Mouse (Mus musculus) common myeloid progenitor, adult 5-6 weeks (primary cell): ENCODE measurements around the gene Tapbpl. TPM values are rescaled to one million over a fixed set of nuclear protein-coding genes. Genes with fewer than 3 reads are reported as not detected.

Experiments
- ATAC-seq: replicated peaks from 2 replicates; pipeline ENCODE4 v1.8.0; 2016; ENCODE audit warnings: low read depth, mild to moderate bottlenecking, moderate TSS enrichment, inconsistent platforms; ENCODE audit not compliant: poor library complexity, severe bottlenecking
- total RNA-seq: library from RNA; stranded (forward); fragments of 200-1000, 187-1606 nt; gene quantifications from 2 replicates; pipeline ENCODE4 v1.2.3, GENCODE M21; 2017

The Tapbpl gene
- total RNA-seq, 1 experiment from 2014 or later: 20.2 TPM

DNA sequence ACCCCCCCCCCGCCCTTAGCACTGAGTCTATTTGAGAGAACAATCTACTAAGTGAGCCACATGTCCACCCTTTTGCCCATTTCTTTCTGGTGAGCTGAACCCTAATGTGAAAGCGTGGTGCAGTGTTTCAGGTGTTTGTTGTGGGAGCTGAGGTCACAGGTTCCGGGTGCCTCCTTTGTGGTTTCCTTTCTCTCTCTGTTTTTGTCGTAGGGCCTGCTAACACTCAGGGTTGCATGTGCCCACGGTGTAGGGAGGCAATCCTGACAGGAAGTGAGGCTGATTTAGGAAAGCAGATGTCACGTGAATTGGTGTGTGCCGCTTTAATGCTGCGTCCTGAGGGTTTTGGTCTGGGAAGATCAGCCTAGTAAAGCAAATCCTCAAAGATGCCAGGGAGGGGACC lies 9.9 kb upstream of the Tapbpl start:
- no peak for ATAC-seq

DNA sequence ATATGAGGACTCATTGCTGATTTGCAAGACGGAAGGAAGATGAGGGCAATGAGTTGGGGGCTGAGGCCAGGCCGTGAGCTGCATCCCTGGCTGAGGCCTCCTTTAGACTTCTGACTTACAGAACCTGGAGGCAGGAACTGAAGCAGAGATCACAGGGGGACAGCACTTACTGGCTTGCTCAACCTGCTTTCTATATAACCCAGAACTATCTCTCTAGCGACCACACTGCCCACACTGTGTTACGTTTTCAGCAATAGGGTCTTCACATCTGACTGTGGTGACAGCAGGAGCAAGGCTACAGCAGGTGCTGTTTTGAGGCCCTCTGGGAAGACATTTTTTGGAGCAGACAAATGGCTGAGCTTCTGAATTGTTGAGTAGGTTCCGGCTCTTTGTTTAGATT lies 9.0 kb upstream of the Tapbpl start:
- no peak for ATAC-seq

DNA sequence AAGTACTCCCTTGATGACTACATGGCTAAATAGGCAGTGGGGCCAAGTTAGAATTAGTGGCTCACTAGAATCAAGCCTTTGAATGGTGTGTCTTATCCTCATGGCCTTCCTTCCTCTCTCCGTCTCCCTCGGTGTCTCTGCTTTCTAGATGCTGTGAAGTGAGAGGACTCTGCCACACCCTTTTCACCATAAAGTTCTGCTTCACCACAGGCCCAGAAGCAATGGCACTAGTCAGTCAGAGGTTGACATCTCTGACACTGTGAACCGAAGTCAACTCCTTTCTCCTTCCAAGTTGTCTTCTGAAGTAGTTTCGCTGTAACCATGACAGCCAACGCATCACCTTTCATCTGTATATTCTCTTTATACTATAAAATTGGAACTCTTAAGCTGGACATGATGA lies 7.9 kb upstream of the Tapbpl start:
- ATAC-seq: no peak

DNA sequence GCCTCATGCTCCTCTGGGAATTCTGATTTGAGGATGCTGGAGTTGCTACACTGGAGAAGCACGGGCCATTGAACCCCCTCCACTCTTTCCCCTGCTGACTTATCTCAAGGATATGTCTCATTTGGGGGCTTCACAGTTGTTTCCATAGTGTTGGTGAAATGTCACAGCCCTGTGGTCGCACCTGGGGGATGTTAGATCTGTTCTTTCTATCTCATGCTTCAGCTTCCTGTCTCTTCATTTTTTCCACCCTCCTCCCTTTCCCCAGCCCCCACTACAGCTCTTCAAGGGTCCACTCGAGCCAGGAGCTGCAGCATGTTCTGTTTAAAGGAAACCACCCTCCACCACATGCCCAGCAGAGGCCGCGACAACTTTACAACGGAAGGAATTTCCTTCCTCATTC lies 6.7 kb upstream of the Tapbpl start:
- ATAC-seq: peak; percentile 22

DNA sequence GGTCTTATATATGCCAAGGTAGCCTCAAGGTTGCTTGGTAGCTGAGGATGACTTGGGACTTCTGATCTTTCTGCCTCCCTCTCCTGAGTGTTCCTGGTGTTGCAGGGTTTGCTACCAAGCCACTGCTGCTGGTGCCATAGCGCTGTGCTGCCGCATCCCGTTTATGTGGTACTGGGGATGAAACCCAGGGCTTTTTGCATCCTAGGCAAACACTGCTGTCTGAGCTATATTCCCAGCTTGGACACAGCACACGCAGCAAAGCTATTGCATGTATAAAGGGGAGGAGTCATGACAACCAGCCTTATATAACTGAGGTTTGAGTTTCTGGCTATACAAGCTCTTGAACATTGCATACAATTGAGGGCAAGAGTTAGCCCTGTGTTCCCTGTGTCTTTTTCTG lies 5.8 kb upstream of the Tapbpl start:
- ATAC-seq: peak; percentile 30

DNA sequence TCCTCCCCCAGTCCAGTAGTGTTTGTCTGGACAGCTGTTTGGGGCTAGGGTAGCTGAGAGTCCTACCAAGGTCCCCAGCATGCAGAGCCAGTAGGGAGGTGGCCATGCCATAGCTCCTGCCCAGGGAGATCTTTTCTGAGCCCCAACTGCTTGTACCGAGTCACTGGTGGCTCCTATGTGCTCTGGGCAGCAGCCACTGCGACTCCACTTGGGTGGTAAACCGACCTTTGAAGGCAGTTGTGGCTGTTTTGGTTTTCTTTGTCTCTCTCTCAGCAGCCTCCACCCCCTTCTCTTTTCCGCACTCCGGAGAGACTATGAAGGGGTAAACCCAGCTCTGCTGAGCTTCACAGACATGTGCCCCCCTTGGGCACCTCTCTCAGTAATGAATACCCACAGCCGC lies 5.1 kb upstream of the Tapbpl start, which contains the start of gene Cd27:
TSS of gene Cd27 (minus strand) at position 229 of the 400 bp plus-strand sequence.
- peak; percentile 23 for ATAC-seq

DNA sequence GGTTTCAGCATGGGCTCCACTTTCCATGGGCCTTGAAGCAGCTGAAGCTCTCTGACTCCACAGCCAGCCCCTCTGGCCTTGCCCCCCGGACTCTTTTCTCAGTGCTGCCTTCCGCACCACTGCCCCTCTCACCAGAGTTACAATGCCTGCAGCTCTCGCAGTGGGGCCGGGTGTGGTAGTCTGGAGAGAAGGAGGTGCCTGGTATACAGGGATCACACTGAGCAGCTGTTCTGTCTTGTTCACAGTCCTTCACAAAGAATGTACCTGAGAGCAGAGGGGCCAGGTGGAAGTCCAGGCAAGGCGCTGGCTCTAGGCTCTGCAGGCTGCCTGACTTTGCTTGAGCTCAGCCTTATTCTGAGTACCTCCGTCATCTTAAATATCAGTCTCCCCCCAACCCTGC lies 4.7 kb upstream of the Tapbpl start:
- ATAC-seq: no peak

DNA sequence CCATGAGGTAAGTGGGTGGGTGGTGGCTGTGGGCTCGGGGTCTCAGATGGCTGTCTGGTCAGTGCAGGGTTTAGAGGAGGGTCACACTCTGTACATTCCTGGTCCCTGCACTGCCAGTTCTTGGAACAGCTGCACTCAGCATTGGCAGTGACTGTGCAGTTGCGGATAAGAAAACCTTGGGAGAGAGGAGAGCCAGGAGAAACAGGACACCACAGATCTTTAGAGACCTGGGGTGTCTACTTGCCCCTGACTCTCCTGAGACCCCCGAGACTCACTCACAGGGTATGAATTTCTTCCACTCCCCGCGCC lies 2.8 kb upstream of the Tapbpl start:
- no peak for ATAC-seq

DNA sequence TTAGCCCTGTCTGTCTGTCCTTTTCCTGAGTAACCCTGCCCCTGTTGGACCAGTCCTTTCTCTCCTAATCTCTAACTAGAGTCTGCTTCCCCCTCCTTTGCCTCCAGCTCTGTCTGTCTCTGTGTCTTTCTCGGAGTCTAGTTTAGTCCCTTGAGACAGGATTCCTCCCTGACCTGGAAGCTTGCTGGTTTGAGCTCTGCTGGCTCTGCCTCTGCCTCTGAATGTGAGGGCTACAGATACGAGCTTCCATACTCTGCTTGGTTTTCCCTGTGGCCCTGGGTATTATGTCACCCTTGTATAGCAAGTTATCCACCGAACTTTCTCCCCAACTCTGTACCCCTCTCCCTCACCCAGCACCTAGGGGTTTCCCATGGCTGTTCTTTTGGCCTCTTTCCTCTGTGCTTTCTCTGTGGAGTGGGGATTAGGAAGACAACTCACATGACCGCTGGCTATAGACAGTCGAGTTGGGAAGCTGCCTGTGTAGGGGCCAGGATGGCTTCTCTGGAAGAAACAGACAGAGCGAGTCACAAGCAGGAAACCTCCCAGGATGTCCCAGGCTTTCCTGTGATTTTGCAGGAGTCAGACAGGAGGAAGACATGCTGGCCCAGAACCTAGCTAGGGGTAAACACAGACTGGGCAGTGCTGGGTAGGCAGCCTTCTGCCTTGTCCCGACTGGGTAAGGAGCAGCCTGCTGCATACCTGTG lies 2.3 kb upstream of the Tapbpl start:
- ATAC-seq: no peak

DNA sequence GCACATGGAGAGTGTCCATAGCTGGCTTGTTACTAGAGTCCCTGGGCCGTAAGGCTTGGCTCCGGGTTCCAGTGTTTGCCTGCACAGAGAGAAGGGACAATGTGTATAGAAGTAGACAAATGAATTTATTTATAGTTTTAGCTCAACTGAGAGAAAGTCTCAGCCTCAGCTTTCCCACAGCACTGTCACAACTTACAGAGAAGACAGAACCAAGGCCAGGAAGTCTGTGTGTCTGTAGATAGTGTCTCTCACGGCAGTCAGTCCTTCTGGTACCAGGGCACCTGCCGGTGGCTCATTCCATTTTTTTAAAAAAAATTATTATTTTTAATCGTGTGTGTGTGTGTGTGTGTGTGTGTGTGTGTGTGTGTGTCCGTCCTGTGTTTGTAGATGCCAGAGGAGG lies 856 bp upstream of the Tapbpl start:
- ATAC-seq: peak; percentile 16; the same call in 1 of the 2 replicates

DNA sequence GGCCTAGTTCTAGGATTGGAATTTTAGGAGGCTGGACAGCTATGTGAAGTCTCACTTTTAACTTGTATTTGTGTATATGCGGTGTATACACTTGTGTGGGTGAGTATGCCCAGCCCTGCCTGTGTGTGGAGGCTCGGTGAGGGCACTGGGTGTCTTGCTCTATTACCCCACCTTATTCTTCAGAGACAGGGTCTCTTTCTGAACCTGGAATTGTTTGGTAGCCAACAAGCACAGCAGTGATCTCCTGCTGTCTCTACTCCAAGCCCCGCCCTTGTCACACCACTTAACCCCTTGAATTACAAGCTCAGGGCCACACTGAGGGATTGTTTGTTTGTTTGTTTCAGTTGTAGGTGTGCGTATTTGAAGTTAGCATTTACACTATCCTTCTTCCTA lies 381 bp upstream of the Tapbpl start:
- ATAC-seq: no peak

DNA sequence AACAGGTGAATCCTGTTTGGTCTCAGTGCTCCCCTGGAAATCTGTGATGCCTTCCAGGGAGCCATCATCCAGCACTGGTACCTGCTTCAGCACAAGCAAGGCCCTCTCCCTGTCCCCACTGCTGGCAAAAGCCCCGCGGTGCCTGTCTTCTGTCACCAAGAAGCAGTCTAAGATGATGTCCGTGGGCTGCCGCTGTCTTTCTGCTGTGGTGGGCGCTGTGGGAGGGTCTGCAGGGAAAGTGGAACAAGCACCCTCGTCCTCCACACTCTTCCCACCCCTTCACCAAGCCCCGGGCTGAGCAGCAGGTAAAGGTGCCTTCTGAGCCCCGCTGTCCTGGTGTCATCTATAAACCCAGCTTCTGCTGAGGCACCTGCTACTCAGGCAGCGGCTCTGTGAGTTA lies 1.1 kb downstream of the Tapbpl start:
- ATAC-seq: no peak

DNA sequence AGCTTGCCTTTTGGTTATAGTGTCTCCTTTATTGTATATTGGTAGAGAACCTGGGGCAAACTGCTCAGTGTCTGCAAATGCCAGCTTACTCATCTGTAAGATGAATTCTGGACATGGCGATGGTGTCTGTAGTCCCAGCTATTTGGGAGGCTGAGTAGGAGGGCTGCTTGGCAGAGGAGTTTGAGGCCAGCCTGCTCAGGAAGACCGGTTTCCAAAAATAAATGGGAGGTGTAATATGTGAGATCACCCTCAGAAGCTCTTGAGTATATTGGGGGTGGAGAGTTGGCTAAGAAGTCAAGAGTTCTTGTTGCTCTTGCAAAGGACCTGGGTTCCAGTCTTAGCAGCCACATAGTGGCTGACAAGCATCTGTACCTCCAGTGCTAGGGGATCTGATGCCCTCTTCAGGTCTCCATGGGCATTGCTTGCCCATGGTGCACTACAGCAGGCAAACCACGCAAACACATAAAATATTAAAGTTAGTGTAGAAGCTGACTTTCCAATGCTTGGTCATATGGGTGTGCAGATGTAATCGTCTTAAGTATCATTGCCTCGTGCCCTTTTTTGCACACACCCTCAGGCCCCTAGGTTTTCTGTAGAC lies 6.0 kb downstream of the Tapbpl start:
- ATAC-seq: peak; percentile 64

DNA sequence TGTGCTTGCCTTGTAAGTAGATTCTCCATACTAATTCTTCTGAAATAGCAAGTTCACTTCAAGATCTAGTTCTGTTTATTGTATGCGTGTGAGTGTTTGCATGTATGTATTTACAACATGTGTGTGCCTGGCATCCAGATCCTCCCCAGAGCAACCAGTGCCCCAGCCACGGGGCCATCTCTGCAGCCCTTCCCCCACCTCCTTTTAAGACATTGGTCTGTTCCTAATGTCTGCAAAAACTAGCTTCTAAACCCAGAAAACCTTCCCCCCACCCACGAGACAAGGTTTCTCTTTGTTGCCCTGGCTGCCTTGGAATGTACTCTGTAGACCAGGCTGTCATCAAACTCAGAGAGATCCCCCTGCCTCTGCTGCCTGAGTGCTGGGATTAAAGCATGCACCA lies 9.1 kb downstream of the Tapbpl start:
- no peak for ATAC-seq

DNA sequence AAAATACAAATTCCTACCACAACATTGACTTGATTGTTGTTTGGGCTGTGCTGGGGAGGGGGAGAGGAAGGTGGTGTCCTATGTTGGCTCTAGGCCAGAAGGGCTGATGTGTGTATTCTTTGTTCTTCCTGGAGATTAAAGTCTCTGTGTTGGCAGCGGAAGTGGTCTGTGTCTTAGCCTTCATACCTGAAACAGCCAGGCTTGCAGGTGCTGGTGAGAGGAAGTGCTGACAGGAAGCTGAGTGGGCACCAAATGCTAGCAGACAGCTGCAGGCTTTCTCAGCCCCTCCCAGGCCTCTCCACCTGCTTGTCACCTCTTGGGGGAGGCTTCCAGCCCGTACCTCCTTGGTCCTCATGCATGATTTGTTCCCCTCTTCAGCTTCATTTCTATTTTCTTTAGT lies 9.5 kb downstream of the Tapbpl start:
- ATAC-seq: peak; percentile 33; the same call in 1 of the 2 replicates

DNA sequence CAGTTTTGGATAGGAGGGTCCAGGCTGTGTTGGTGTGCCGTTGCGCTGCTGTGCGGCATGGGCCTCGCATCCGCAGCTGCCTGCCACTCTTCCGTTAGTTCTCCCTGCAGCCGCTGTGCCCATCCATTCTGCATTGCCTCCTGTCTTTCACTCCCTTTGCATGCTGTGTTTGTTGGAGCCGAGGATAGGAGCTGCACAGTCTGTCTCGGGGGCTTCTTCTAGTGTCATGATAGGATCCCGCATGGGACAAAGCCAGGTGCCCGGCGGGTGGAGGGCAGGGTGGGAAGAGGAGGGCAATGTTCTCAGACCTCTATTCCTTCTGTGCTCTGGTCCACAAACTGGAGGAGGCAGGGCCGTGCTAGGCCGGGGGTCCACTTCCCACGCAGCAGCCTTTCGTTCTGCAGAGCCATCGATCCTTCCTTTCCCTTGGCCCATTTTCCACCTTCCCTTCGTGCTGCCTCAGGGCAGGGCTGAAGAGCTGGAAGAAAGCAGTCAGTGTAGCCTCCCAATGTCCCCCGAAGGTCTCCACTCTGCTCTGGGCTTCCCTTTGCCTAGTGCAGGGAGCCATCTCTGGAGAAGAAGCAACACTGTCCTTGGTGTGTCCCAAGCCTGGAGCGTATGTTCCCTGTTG lies 10.4 kb downstream of the Tapbpl start:
- no peak for ATAC-seq

DNA sequence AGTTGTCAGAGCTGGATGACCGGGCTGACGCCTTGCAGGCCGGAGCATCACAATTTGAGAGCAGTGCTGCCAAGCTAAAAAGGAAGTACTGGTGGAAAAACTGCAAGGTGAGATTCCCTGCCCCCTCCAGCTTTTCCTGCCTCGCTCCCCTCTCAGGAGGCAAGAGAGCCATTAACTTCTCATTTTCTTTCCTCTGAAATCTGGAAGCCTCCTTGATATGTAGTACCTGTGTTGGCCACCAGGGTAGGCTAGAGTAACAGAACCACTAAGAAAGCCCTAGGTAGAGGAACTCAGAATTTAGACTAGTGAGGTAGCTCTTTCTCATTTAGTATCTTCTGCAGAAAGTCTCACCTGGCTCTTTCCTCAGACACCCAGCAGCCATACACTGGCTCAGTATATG lies 12.7 kb downstream of the Tapbpl start:
- peak; percentile 19 for ATAC-seq

DNA sequence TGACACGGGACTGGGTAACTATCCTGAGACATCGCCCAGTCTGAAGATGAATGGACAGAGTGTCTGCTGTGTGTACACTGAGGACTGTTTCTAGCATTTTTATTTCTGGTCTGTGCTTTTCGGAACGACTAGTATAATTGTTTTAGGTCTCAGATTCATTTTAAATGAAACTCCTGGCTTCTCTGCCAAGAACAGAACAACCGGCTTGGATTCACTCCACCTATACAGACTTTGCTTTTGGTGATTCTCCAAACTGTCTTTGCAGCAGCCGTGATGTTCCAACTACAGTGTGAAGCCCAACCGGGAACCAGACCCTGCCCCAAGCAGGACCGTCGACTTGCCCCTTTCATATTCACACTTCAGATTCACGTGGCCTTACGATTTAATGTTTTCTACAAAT lies 13.8 kb downstream of the Tapbpl start:
- ATAC-seq: no peak

DNA sequence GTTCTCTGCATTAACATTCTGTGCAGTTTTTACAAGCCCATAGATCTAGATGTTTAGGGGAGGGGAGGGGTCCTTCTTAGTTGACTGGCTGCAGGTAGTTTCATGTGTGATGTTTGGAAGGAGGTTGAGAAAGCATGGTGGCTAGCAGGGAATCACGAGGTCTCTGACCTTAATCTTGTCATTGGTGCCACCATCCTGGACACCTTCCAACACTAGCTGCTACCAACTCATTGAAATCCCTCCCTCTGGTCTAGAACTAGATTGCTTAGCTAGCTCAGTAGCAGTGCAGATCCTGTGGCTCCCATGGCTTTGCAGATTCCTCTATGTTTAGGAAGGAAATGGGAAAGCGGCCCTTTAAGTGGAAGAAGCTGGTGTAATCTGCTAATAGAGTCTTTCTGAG lies 14.8 kb downstream of the Tapbpl start:
- ATAC-seq: no peak

DNA sequence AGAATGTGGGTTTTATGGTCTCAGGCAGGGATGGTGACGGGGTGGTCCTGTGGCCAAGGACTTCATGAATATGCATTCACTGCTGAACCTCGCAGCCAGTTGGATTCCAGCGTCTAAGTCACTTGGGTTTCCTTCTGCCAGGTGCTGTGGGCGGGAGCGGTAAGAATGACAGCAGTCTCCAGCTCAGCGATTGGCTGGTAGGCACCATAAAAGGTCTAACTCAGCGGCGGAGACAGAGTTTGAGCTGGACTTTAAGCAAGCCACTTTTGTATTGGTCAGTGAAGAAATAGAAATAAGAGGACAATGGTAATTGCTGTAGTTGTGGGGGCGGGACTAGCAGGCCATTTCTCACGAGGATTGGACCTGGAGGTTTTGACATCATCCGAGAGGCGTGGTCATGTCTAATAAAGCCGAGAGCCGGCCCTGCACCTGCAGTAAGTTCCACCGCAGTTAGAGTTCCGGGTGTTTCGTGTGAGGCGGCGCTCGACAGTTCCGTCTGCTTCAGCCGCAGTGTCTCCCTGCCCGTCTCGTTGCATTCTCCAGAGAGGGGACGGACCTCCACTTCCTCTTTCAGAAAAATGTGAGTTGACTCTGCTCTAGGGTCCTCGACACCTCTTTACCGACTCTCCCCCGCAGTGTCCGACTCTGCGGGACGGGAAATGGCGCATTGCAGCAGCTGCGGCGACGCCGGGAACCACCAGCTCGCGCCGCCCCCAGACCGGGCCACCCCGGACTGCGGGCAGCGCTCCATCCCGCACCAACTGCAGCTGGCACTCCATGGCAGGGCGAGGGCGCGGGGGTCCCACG lies 16.3 kb downstream of the Tapbpl start, which contains the start of gene Vamp1:
TSS of gene Vamp1 (plus strand) at position 404 of the 807 bp plus-strand sequence.
- peak; percentile 87 for ATAC-seq

DNA sequence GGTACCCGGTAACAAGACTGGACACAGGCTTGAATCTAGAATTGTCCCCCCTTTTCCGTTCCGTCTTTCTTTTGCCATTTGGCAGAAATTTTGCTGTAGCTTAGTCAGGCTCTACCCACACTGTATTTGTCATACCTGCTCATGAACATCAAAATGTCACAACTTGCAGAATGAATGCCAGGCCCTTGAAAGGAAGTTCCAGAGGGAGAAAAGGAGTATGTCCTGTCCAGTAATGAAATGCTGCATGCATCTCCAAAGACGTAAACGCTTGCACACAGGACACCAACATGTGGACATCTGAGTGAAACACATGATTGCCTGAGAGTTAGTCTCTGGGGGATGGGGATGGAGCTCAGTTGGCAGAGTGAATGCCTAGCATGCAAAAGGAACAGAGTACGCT lies 17.9 kb downstream of the Tapbpl start:
- ATAC-seq: no peak
